Mouse (Mus musculus): ENCODE measurements at regions not wholly inside any gene's neighbourhood (a gene's known extent, or its start where the extent isn't known, plus 50 kb on each side); places are given as distances from the start of the nearest gene placed in this dataset.

GRCm38 (mm10) chr16:9354331-9355030 lies 524.6 kb downstream of the 1810013L24Rik start:
- DNase-seq, result no peak

- DNase-seq, result no peak
These were observed 528.8 kb downstream of the 1810013L24Rik start for GRCm38 (mm10) chr16:9358651-9359050.

- DNase-seq, result no peak
These were observed 529.7 kb downstream of the 1810013L24Rik start for GRCm38 (mm10) chr16:9359399-9360135.

GRCm38 (mm10) chr16:9360741-9361255 lies 530.9 kb downstream of the 1810013L24Rik start:
- DNase-seq, result peak; percentile 44 to 49

GRCm38 (mm10) chr16:9362116-9362515 lies 532.2 kb downstream of the 1810013L24Rik start:
- no peak for DNase-seq

GRCm38 (mm10) chr16:9364105-9364504 lies 534.2 kb downstream of the 1810013L24Rik start:
- DNase-seq, result no peak

GRCm38 (mm10) chr16:9390986-9391385 lies 561.1 kb downstream of the 1810013L24Rik start:
- DNase-seq, result no peak

GRCm38 (mm10) chr16:9404736-9405135 lies 574.8 kb downstream of the 1810013L24Rik start:
- DNase-seq, result no peak

- DNase-seq, result no peak
These were observed 578.3 kb downstream of the 1810013L24Rik start for GRCm38 (mm10) chr16:9408196-9408595.

- no peak for DNase-seq
These were observed 564.9 kb downstream of the Grin2a start for GRCm38 (mm10) chr16:9430509-9430908.

GRCm38 (mm10) chr16:9439300-9439856 lies 556.0 kb downstream of the Grin2a start:
- no peak for DNase-seq

GRCm38 (mm10) chr16:9439891-9440290 lies 555.5 kb downstream of the Grin2a start:
- DNase-seq, result no peak

GRCm38 (mm10) chr16:9452058-9452457 lies 543.3 kb downstream of the Grin2a start:
- DNase-seq, result no peak

DNA sequence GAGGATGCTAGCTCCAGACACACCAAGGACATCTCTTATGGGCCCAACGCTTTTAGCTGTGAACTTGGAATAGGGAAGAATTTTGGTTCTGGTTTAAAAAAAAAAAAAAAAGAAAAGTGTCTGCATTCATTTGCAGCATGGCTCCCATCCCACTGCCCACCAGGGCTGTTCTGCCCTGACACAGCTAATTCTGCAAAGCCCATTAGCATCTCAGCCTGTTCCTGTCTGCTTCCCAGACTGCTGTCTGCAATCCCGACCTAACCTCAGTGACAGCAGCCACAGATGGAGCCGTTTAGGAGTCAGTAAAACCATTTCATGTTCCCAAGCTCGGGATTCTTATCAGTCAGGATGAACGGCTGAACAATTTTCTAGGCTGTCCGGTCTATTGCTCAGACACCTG lies 537.8 kb downstream of the Grin2a start:
- no peak for DNase-seq

DNA sequence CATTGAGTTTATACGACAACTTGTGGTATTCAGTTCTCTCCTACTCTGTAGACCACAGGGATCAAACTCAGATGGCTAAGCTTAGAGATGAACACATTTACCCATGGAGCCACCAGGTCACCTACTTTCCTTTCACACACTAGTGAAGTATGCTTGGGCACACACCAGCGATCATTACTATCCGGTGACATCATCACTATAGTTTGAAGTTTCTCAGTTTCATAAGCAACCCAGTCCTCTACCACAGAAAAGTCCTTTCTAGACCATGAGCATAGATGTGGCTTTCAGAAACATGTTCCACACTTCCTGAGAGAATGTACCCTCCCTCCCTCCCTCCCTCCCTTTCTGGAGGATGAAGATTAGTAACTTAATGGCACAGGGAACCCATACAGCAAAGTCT lies 532.9 kb downstream of the Grin2a start:
- no peak for DNase-seq

GRCm38 (mm10) chr16:9469394-9469793 lies 526.0 kb downstream of the Grin2a start:
- no peak for DNase-seq

DNA sequence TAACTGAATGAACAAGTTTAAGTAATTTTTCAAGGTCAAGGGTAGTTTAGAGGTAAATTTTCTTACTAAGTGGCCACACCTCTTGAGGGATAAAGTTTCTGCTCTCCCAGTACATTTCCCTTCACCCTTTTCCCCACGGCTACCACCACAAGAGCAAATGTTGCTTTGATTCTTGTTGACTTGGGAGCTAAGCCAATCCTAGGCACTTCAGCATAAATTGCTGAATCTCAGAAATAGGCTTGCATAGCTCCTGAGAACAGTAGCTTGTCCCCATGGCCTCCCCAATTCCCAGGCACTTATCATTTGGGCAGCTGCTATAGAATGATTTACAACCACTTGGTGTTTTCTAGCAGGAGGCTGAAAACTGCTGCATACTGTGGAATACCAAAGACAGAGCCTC lies 510.1 kb downstream of the Grin2a start:
- DNase-seq, result no peak

DNA sequence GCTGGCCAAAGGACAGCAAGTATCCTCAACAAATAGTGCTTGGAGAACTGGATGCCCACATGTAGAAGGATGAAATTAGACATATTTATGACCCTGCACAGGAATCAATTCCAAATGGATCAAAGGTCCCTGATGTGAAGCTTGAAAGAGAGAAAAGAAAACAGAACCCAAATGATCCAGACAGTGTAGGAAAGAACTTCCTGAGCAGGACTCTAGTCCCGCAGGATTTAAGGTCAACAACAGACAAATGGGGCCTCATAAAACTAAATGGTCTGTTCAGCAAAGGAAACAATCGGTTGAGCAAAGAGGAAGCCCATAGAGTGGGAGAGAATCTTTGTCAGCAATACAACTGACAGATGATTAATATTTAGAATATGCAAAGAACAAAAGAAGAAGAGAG lies 497.1 kb downstream of the Grin2a start:
- DNase-seq, result no peak

DNA sequence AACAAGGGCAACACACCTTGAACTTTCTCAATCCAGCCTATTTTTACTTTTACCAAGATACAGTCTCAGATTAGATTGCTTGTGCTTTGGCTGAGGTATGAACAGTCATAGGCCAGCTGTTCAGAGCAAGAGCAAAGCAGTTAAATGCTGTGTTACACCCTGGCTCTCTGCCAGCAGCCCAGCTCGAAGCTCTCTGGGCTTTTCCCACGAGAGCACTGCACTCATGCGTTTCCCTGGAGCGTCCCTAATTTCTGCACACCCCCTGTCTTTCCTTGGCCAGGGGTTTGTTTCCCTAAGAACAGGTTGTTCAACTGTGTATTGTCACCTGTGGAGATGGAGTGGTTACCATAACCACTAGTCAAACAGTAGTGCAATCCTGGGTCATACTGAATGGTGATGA lies 493.6 kb downstream of the Grin2a start:
- DNase-seq, result no peak

- no peak for DNase-seq
These were observed 485.7 kb downstream of the Grin2a start for GRCm38 (mm10) chr16:9509666-9510065.

DNA sequence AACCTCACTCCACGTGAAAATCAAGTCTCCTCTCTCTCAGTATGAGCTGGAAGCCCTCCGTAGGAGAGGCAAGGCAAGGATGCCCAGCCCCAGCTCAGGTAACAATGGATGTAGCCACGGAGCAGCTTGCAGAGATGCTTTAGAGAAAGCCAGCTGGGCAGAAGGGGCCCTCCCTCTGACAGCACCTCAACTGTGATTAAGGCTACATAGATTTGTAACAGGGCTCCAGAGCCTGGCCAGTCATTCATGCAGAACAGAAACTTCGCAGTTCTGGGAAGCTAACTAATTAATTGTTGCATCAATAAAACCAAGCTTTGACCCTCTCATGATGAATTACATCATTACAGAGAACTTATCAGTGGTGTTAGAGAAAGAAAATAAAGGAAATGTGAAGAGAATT lies 480.8 kb downstream of the Grin2a start:
- no peak for DNase-seq
